Mouse (Mus musculus): Measurements from ENCODE around the gene Gm20458.

Gm20458 gene

GRCm38 (mm10) chr2:164537003-164537402, 76.2 kb downstream of the Gm20458 start:
- no peak for DNase-seq (ENCODE audit: low read depth, low spot score)
